Mouse (Mus musculus): ENCODE results near the gene Aplnr. TPM values are rescaled to one million over a fixed set of nuclear protein-coding genes. Genes with fewer than 3 reads are reported as not detected.

Aplnr gene
- polyA plus RNA-seq, 1 experiment, result 5.1 TPM

- WGBS, result 82% methylated on average over 6 of the region's 6 CpGs
- Histone ChIP-seq H3K4me1 (ENCODE audit: control insufficient read depth, insufficient read depth, low read length) (no peaks in the 10 kb centered on the region), H3K4me3 (replicated peaks; ENCODE audit: control insufficient read depth, low read depth, low read length) (no peak overlapping the region), H3K27ac (ENCODE audit: control insufficient read depth, insufficient read depth, low read depth, low read length, poor library complexity) (no peak overlapping the region)
- TF ChIP-seq CTCF (IDR thresholded peaks at IDR 0.05; ENCODE audit: control insufficient read depth, insufficient read depth, low read length), result no peak
Measured at GRCm38 (mm10) chr2:85173545-85173944, 37.5 kb downstream of the Aplnr start.

- WGBS, result 53% methylated on average over 4 of the region's 4 CpGs
- no peaks in the 10 kb centered on the region for H3K4me1 ChIP-seq (ENCODE audit: control insufficient read depth, insufficient read depth, low read length)
- TF ChIP-seq CTCF (IDR thresholded peaks at IDR 0.05; ENCODE audit: control insufficient read depth, insufficient read depth, low read length) (no peak), POLR2A (IDR thresholded peaks at IDR 0.05; ENCODE audit: borderline replicate concordance, control insufficient read depth, low read depth, low read length) (no peak)
- H3K27ac ChIP-seq (ENCODE audit: control insufficient read depth, insufficient read depth, low read depth, low read length, poor library complexity), result no peak overlapping the region
- H3K4me3 ChIP-seq (replicated peaks; ENCODE audit: control insufficient read depth, low read depth, low read length), result no peak overlapping the region
Measured at GRCm38 (mm10) chr2:85178139-85178800, 42.2 kb downstream of the Aplnr start.

GRCm38 (mm10) chr2:85187582-85188151 is 51.6 kb downstream of the Aplnr start:
- 88% methylated on average over 6 of the region's 6 CpGs for WGBS
- Histone ChIP-seq H3K4me1 (ENCODE audit: control insufficient read depth, insufficient read depth, low read length) (no peaks in the 10 kb centered on the region), H3K4me3 (replicated peaks; ENCODE audit: control insufficient read depth, low read depth, low read length) (no peak overlapping the region), H3K27ac (ENCODE audit: control insufficient read depth, insufficient read depth, low read depth, low read length, poor library complexity) (no peak overlapping the region)
- no peak for TF ChIP-seq CTCF (IDR thresholded peaks at IDR 0.05; ENCODE audit: control insufficient read depth, insufficient read depth, low read length)
- TF ChIP-seq POLR2A (IDR thresholded peaks at IDR 0.05; ENCODE audit: borderline replicate concordance, control insufficient read depth, low read depth, low read length), result no peak

Other genes with a start within 250 kb of the Aplnr start
- gene Rtn4rl2, start 249.5 kb upstream of the Aplnr start, polyA plus RNA-seq (2011; ENCODE audit: insufficient read depth, insufficient read length, low replicate concordance, missing spikeins), result not detected in 2 replicates
- 80.0 and 90.6 TPM in 2 replicates for gene Slc43a3, start 199.6 kb upstream of the Aplnr start, polyA plus RNA-seq (2011; ENCODE audit: insufficient read depth, insufficient read length, low replicate concordance, missing spikeins)
- 248 and 464 TPM in 2 replicates for gene Prg2, start 155.8 kb upstream of the Aplnr start, polyA plus RNA-seq (2011; ENCODE audit: insufficient read depth, insufficient read length, low replicate concordance, missing spikeins)
- 10.6 and 22.8 TPM in 2 replicates for gene Prg3, start 148.0 kb upstream of the Aplnr start, polyA plus RNA-seq (2011; ENCODE audit: insufficient read depth, insufficient read length, low replicate concordance, missing spikeins)
- gene Ssrp1, start 99.0 kb upstream of the Aplnr start, polyA plus RNA-seq (2011; ENCODE audit: insufficient read depth, insufficient read length, low replicate concordance, missing spikeins), result 140 and 170 TPM in 2 replicates
- gene P2rx3, start 98.8 kb upstream of the Aplnr start, polyA plus RNA-seq (2011; ENCODE audit: insufficient read depth, insufficient read length, low replicate concordance, missing spikeins), result 1.2 and 3.8 TPM in 2 replicates
- gene Tnks1bp1, start 88.2 kb upstream of the Aplnr start, polyA plus RNA-seq (2011; ENCODE audit: insufficient read depth, insufficient read length, low replicate concordance, missing spikeins), result 5.0 and 8.0 TPM in 2 replicates
- gene Lrrc55, start 61.0 kb downstream of the Aplnr start, polyA plus RNA-seq (2011; ENCODE audit: insufficient read depth, insufficient read length, low replicate concordance, missing spikeins), result not detected in 2 replicates
- not detected in 2 replicates for gene Olfr987, start 203.1 kb downstream of the Aplnr start, polyA plus RNA-seq (2011; ENCODE audit: insufficient read depth, insufficient read length, low replicate concordance, missing spikeins)
- not detected in 2 replicates for gene Olfr988, start 227.0 kb downstream of the Aplnr start, polyA plus RNA-seq (2011; ENCODE audit: insufficient read depth, insufficient read length, low replicate concordance, missing spikeins)

All from bone marrow, adult 2 months (tissue).